Mouse (Mus musculus) heart, postnatal 0 days (tissue): Measurements from ENCODE around the gene Tyk2.

Experiments used
- CTCF ChIP-seq: IDR thresholded peaks from 2 replicates; pipeline ENCODE4 v1.5.1; 2016; ENCODE audit warnings: antibody characterized with exemption, control low read depth, low read depth
- EP300 ChIP-seq: IDR thresholded peaks from 2 replicates; pipeline ENCODE4 v1.6.1; 2016; ENCODE audit warnings: antibody characterized with exemption, low read depth

GRCm38 (mm10) chr9:21165952-21166451, 35.0 kb upstream of the Tyk2 start:
- TF ChIP-seq CTCF (peak; percentile 66), EP300 (no peak)
